In the genomic region with DNA sequence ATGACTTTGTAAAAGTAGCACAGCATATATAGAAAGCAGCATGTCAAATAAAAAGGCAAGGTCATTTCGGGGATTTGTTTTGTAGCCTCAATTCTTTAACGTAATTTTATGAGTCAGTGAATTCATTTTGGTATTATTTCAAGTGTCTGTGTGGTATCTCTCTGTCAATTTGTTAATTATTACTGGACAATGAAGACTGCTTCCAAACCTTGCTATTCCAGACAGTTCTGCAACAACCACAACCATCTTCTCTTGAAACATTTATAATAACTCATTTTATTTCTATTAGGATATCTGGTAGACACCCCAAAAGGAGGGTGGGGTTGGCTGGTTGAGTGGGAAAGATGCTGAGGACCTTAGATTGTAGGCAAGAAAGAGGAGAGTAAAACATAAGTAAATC, we compare ENCODE assay signal across 30 mouse cellular contexts.
"Had no signal": no experiment of that assay in that cellular context is flagged by ENCODE, and none has a peak within 500 bp of the region (broad histone marks: within the 10 kb centered on the region; RNA-seq: fewer than 3 reads in every experiment).

No protein-coding gene starts in this region.

- H3K9me3 ChIP-seq: limb, embryonic 10.5 days; limb, embryonic 12.5 days; limb, embryonic 13.5 days; limb, embryonic 15.5 days; liver, embryonic 12.5 days; liver, embryonic 13.5 days; liver, embryonic 15.5 days; lung, embryonic 15.5 days; midbrain, embryonic 10.5 days; midbrain, embryonic 12.5 days; midbrain, embryonic 13.5 days; neural tube, embryonic 12.5 days had no signal

- H3K9ac ChIP-seq: limb, embryonic 12.5 days; limb, embryonic 13.5 days; limb, embryonic 15.5 days; liver, embryonic 12.5 days; liver, embryonic 13.5 days; liver, embryonic 14.5 days; liver, embryonic 15.5 days; liver, postnatal 0 days; lung, embryonic 14.5 days; lung, embryonic 15.5 days; midbrain, embryonic 12.5 days; midbrain, embryonic 13.5 days; neural tube, embryonic 12.5 days had no signal

- H3K4me2 ChIP-seq: limb, embryonic 12.5 days; limb, embryonic 13.5 days; limb, embryonic 15.5 days; liver, embryonic 11.5 days; liver, embryonic 12.5 days; liver, embryonic 13.5 days; liver, embryonic 15.5 days; lung, embryonic 14.5 days; lung, embryonic 15.5 days; midbrain, embryonic 12.5 days; midbrain, embryonic 13.5 days; neural tube, embryonic 12.5 days had no signal

- H3K27ac ChIP-seq: limb, embryonic 10.5 days; limb, embryonic 12.5 days; limb, embryonic 13.5 days; limb, embryonic 15.5 days; liver, embryonic 12.5 days; liver, embryonic 13.5 days; liver, embryonic 14.5 days; liver, embryonic 15.5 days; lung, embryonic 15.5 days; macrophage; midbrain, embryonic 10.5 days; midbrain, embryonic 12.5 days; midbrain, embryonic 13.5 days; neural tube, embryonic 12.5 days had no signal

- ATAC-seq: liver, embryonic 12.5 days; liver, postnatal 0 days; lung, postnatal 0 days; midbrain, embryonic 13.5 days; midbrain, embryonic 16.5 days had no signal

- H3K4me3 ChIP-seq: limb, embryonic 10.5 days; limb, embryonic 12.5 days; limb, embryonic 13.5 days; limb, embryonic 15.5 days; liver, embryonic 12.5 days; liver, embryonic 13.5 days; liver, embryonic 15.5 days; lung, embryonic 15.5 days; megakaryocyte, embryonic 14.5 days; midbrain, embryonic 10.5 days; midbrain, embryonic 12.5 days; midbrain, embryonic 13.5 days; myocyte; neural tube, embryonic 12.5 days had no signal

- DNase-seq: left cerebral cortex, postnatal 4 days; liver; liver, embryonic 13.5 days; liver, postnatal 0 days; lung, adult 18-20 months; lung, adult 2 months; lung, embryonic 14.5 days; lung, postnatal 10 days; lung, postnatal 14 days; lung, postnatal 36 days; lung, postnatal 4 days; midbrain, embryonic 14.5 days had no signal

- H3K4me1 ChIP-seq: liver, embryonic 13.5 days; liver, embryonic 15.5 days had no signal

- H3K36me3 ChIP-seq: limb, embryonic 10.5 days; limb, embryonic 12.5 days; limb, embryonic 13.5 days; limb, embryonic 15.5 days; liver, embryonic 12.5 days; liver, embryonic 13.5 days; liver, embryonic 15.5 days; lung, embryonic 15.5 days; midbrain, embryonic 10.5 days; midbrain, embryonic 12.5 days; midbrain, embryonic 13.5 days; neural tube, embryonic 12.5 days had no signal
